Mouse (Mus musculus): ENCODE results near the gene Sik1.

DNA sequence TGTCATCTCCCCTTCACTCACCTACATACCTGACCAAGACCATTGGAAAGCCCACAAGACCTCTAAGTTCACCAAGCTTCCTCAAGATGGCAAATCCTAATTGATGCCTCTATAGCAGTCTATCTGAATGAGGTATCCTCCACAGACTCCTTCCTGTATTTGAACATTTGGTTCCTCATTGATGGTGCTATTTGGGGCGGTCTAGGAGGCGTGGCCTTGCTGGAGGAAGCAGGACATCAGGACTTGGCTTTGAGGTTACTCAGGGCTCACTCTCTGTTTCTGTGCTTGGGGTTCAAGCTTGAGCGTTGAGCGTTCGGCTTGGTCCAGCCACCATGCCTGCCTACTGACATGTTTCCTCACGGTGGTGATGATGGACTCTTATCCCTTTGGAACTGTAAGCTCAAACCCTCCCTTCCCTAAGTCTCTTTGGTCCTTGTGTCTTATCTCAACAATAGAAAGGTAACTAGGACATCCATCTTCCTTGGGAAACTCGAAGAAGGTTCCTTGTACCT lies 54.7 kb downstream of the Sik1 start:
- TF ChIP-seq CTCF (conservative IDR thresholded peaks at IDR 0.05; ENCODE audit: insufficient read depth, insufficient read length, low read depth, low read length) (no peak), POLR2A (IDR thresholded peaks at IDR 0.05; ENCODE audit: low read depth, low read length) (no peak)
